Mouse (Mus musculus) embryonic fibroblast, embryonic 13.5 days (primary cell): ENCODE measurements at regions not wholly inside any gene's neighbourhood (a gene's known extent, or its start where the extent isn't known, plus 50 kb on each side); places are given as distances from the start of the nearest gene placed in this dataset.

Experiments
- CTCF ChIP-seq: IDR thresholded peaks from 2 replicates; pipeline ENCODE4 v1.5.1; 2011; ENCODE audit warnings: mild to moderate bottlenecking, control low read depth, low read length, moderate library complexity, borderline replicate concordance; ENCODE audit not compliant: insufficient read depth
- POLR2A ChIP-seq: IDR thresholded peaks from 2 replicates; pipeline ENCODE4 v1.6.1; 2011; ENCODE audit warnings: low read depth, mild to moderate bottlenecking, control low read depth, low read length, moderate library complexity

- TF ChIP-seq POLR2A (no peak), CTCF (no peak)
Observed at GRCm38 (mm10) chr4:101357923-101358322, 61.2 kb upstream of the Ak4 start.
